Mouse (Mus musculus): ENCODE measurements around the gene Mgat3.

The Mgat3 gene

DNA sequence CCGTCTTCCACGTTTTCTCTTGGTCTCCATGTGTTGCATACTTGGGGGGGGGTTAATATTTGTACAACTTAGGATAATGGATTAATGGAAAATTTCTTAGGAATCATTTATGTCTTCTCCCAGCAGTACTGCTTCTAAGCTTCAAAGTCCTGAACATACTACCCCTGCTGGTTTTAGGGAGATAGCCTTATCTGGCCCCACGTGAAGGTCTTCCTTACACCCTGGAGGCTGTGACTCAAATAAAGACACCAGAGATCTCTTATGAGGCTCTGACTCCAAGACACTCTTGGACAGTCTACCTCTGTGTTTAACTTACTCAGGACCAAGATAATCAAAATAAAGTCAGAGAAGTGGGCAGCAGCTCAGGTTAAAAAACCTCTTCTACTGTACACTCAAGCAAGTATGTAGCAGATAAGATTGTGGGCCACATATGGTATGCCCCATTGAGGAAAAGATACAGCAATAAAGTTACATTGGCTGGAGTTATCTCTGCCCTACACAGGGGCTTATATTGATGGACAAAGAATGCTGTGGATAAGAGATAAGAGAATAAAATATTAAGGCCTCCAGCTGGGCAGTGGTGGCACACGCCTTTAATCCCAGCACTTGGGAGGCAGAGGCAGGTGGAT, 8.7 kb downstream of the Mgat3 start:
- DNase-seq = no peak

DNA sequence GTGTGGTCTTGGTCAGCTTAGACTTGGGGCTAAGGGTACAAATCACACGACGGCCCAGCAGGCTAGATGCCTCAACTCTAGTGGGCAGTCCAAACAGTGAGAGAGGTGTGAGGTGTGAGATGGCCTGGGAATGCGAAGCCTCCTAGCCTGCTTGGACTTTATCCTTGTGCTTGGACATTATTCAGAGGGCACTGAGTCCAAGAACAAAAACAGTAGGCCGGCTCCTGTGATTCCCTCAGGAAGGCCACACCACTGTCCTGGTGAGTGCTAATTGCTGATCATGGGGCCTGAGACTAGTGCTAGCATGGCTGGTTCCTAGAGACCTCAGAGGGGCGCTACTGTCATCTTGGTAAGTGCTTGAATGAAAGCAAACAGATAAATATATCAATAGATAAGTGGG, 15.4 kb downstream of the Mgat3 start:
- DNase-seq = no peak

GRCm38 (mm10) chr15:80190075-80190474, 16.6 kb downstream of the Mgat3 start:
- no peak for DNase-seq

DNA sequence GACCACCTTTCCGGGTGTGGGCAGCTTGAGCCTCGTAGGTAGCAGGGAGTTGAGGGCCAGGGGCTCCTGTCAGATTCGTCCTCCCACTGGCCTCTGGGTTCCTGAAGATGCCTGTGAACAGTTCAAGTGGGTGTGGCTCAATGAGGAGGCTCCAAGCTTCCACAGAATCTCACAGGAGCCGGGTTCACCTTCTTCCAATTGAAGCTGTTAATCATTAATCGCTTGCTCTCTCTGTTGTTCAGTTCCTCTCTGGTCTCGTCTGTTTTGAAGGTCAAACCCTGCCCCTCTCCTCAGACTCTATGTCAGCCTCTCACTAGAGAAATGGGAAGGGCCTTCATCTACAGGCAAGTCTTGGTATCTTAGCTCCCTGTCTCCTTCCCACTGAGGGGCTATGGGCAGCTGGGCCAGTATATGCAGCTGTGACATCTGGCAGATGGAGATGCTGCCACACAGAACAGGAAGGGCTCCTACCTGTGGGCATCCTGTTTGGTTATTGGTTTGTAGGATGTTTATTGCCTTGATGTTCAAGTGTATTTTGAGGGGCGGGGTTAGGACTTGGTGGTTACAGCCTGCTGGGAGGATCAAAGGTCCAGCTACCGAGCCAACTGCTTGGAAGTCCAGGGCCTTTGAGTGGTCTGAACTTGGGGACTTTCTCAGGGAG, 18.2 kb downstream of the Mgat3 start:
- no peak for DNase-seq

- peak; percentile 38 to 62 for DNase-seq
Measured at GRCm38 (mm10) chr15:80192246-80192585, 18.7 kb downstream of the Mgat3 start.

GRCm38 (mm10) chr15:80192847-80193246, 19.3 kb downstream of the Mgat3 start:
- DNase-seq = no peak

GRCm38 (mm10) chr15:80199556-80199955, 26.0 kb downstream of the Mgat3 start:
- DNase-seq = no peak

DNA sequence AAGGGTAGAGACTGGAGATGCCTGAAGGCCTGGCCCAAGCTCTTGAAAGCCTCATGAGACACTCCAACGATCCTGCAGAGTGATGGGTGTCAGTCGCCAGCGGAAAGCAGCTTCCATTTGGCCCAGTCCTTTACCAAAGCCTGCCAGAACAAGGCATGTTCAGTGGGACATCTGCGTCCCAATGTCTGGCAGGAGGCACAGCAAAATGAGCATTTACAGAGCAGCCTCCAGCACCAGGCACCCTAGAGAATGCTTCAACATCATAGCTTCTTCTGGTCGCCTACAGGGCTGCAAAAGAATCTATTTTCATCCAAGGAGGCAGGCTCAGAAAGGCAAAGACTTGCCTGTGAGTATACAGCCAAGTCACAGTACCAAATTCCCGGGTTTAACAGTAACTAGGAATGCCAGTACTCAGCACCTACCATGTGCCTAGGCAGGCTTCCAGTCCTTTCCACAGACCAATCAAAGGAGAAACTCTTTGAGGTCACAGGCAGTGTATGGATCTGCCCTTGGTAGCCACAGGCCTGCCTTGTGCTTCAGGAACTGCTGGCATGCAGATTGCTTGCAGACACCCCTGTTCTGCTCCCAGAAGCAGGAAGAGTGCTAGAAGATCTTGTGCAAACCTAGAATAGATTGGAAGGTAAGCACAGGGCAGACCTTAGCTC, 28.7 kb downstream of the Mgat3 start:
- no peak for DNase-seq

DNA sequence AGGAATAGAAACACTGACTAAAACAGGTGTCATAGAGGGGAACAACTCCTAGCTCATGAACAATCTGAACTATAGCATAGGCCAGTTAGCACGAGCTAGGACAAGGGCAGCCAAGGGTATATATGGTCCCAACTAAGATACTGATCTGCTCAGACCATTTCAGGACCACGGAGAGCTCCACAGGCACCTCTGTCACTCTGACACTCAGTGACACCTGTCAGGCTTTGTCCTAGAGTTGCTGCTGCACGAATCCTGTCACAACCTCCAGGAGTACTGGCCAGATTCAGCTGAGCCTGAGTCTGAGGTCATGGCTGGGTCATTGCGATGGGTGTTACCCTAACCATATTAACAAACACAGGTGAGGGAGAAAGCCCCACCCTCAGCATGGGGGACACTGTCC, 29.9 kb downstream of the Mgat3 start:
- DNase-seq = peak; percentile 36 to 37

- DNase-seq = no peak
Measured at GRCm38 (mm10) chr15:80206057-80206565, 32.6 kb downstream of the Mgat3 start.

- no peak for DNase-seq
Measured at GRCm38 (mm10) chr15:80208446-80208845, 34.9 kb downstream of the Mgat3 start.

DNA sequence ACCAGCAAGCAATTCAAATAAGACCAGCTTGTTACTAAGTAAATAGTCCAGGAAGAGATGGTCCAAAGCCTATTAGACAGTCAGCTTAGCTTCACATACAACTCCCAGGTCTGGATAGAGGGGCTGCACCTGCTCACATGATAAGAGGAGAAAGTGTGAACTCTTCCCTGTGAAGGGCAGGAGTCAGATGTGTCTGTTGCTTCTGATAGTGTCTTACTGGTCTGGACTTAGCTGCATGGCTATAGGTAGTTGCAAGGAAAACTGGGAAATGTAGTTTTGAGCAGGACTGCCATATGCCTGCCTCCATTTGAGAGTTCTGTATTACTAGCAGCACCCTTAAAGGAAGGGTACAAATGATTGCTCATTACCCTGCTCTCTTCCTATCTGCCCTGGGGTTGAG, 40.2 kb downstream of the Mgat3 start:
- DNase-seq = no peak

- DNase-seq = peak; percentile 62 to 67
Measured at GRCm38 (mm10) chr15:80215716-80216479, 42.4 kb downstream of the Mgat3 start.

GRCm38 (mm10) chr15:80216480-80216820, 42.9 kb downstream of the Mgat3 start:
- no peak for DNase-seq

- DNase-seq = no peak
Measured at GRCm38 (mm10) chr15:80217476-80217875, 44.0 kb downstream of the Mgat3 start.

DNA sequence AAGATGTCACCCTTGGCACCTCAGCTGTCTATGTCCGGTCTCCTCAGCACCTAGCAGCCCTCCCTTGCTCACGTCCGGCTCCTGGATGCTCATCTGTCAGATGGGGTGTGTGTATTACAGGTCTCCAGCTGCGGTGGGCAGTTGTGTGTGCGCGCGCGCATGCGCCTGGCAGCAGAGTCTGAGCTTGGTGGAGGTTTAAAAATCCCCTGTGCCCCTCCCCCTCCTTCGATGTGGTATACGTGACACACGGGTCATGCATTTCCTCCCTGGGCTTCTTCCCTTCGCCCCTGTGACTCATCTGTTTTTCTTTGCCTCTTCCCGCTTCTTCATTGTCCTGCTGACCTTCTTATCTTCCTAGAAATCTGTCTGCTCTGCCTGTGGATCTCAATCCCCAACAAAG, 45.7 kb downstream of the Mgat3 start:
- DNase-seq = peak; percentile 52 to 68

DNA sequence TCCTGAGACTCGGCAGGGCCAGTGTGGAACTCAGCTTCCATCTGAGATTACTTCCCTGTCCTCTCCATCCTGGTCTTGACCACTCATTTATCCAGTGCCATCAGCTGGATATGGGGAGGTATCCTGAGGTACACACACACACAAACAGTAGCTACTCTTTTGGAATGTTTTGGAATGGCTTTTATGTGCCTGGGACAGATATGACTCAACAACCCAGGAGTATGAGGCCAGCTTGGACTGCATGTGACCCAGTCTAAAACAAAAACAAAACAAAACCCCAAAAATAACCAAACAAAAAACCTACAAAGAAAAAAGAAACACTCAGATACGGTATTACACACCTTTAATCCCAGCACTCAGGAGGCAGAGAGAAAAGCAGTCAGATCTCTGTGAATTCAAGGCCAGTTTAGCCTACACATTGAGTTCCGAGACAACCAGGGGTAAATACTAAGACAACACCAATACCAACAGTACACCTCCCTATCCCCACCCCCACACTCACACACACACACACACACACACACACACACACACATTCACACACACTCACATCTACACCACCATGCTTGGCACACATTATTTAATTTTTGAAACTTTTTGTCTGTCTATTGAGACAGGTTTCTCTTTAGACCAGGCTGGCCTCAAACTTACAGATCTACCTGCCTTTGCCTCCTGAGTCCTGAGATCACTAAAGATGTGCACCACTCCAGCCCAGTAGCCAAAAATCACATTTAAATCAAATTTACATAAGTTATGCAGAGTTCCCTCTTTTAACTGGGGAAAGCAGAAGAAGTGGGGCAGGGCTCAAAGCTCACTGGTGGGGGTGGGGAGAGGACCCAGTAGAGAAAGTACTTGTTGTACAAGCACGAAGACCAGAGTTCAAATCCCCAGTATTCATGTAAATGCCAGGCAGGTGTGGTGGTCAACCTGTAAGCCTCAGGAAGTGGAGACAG, 46.5 kb downstream of the Mgat3 start:
- no peak for DNase-seq

DNA sequence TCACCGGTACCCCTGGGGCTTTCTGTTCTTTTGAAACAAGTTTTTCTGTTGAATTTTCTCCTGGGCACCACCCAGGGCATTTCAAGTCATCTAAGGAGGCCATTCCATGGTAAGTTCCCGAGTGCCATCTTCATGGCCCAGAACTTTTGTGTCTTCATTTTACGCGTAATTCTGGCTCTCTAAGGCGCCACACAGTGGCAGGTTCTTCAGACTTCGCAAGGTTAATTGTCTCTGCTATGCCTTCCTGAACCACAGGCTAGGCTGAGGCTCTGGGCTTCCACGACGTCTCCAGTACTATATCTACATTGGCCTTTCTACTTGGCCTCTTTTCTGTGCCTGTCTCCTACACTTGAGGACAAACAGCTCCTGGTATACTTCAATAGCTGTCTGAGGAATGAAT, 47.5 kb downstream of the Mgat3 start:
- no peak for DNase-seq

DNA sequence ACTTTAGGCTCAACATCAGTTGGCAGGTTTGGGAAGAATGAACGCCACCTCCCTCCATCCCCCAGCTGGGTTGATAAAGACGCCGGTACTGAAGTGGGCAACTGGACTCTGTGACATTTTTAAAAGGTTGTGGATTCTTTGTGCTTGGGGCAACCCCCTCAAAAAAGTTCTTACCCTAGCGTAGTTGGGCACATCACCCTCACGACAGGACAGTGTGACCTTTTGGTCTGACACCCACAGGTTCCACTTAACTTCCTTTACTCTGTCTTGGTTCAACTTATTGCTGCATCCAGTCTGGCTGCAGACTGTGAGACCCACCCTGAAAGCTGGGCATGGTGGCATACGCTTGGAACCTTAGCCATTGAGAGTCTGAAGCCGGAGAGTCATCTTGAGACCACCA, 50.2 kb downstream of the Mgat3 start:
- no peak for DNase-seq

GRCm38 (mm10) chr15:80225208-80225607, 51.7 kb downstream of the Mgat3 start:
- DNase-seq = peak; percentile 79 to 85

- peak; percentile 49 to 57 for DNase-seq
Measured at GRCm38 (mm10) chr15:80225796-80226195, 52.3 kb downstream of the Mgat3 start.

GRCm38 (mm10) chr15:80228071-80228800, 54.7 kb downstream of the Mgat3 start:
- no peak for DNase-seq
